Mouse (Mus musculus) stomach, postnatal 0 days (tissue): ENCODE measurements at regions not wholly inside any gene's neighbourhood (a gene's known extent, or its start where the extent isn't known, plus 50 kb on each side); places are given as distances from the start of the nearest gene placed in this dataset.

ENCODE experiments used
- CTCF ChIP-seq: IDR thresholded peaks from 2 replicates; pipeline ENCODE4 v1.5.1; 2016; ENCODE audit warnings: antibody characterized with exemption, low read depth, mild to moderate bottlenecking, moderate library complexity
- EP300 ChIP-seq: optimal IDR thresholded peaks from 2 replicates; pipeline ENCODE3; 2016; ENCODE audit warnings: antibody characterized with exemption

DNA sequence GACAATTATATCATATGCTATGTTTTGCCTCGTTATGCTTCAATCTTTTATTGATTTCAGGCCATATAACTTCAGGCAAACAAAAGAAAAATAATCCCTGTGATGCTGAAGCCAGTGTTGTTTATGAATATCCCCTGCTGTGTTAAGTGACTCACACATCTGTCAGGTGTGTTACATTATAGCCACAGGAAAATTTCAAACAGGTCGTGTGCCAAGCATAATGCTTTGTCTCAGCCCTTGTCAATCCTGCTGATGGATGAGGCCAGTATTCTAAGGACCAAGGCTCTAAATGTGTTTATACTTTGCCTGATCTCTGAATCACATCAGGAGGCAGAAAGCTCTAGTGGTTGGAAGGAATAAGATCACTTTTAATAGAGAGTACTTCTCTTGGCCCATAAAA, 191.1 kb upstream of the Foxg1 start:
- TF ChIP-seq EP300 (no peak), CTCF (no peak)
